Mouse (Mus musculus) midbrain, postnatal 0 days (tissue): ENCODE results near the gene Hist2h3b. TPM values are rescaled to one million over a fixed set of nuclear protein-coding genes. Genes with fewer than 3 reads are reported as not detected.
A peak's percentile ranks its signal among the peaks of the same experiment; 100 is the strongest.

Experiments used
- ATAC-seq: fragments of 200-750 bp; cut with Nextera tagmentation; 2 replicates; pipeline ENCODE4 v1.8.0; 2017; ENCODE audit warnings: moderate number of reproducible peaks, mild to moderate bottlenecking, moderate TSS enrichment, moderate library complexity; ENCODE audit not compliant: low FRiP score
- DNase-seq: peaks from one replicate; pipeline ENCODE4 v3.0.0-alpha.2; 2015; ENCODE audit warnings: low spot score
- H3K27ac ChIP-seq: fragments of 300-500 bp; sonication (generic); 2 replicates; pipeline ENCODE4 v1.5.1; 2014; ENCODE audit warnings: low read depth, mild to moderate bottlenecking, low read length, mixed read lengths
- H3K27me3 ChIP-seq: fragments of 300-500 bp; sonication (generic); 2 replicates; pipeline ENCODE4 v1.6.1; 2014; ENCODE audit warnings: low read length, control low read depth, mixed read lengths; ENCODE audit not compliant: insufficient read depth
- H3K36me3 ChIP-seq: fragments of 300-500 bp; sonication (generic); 2 replicates; pipeline ENCODE4 v1.6.1; 2014; ENCODE audit warnings: low read length, control low read depth, mixed read lengths; ENCODE audit not compliant: insufficient read depth
- H3K4me1 ChIP-seq: fragments of 300-500 bp; sonication (generic); 2 replicates; pipeline ENCODE4 v1.6.1; 2014; ENCODE audit warnings: mild to moderate bottlenecking, control low read depth, antibody characterized with exemption, low read length, mixed read lengths; ENCODE audit not compliant: insufficient read depth
- H3K4me2 ChIP-seq: fragments of 300-500 bp; sonication (generic); 2 replicates; pipeline ENCODE4 v1.6.1; 2014; ENCODE audit warnings: low read depth, mild to moderate bottlenecking, low read length, mixed read lengths; ENCODE audit not compliant: poor library complexity, severe bottlenecking
- H3K4me3 ChIP-seq: fragments of 300-500 bp; sonication (generic); 2 replicates; pipeline ENCODE4 v1.5.1; 2014; ENCODE audit warnings: low read depth, mild to moderate bottlenecking, low read length, moderate library complexity
- H3K9ac ChIP-seq: fragments of 300-500 bp; sonication (generic); replicated peaks from 2 replicates; pipeline ENCODE4 v1.6.1; 2014; ENCODE audit warnings: mild to moderate bottlenecking, low read length, moderate library complexity, mixed read lengths; ENCODE audit not compliant: poor library complexity, severe bottlenecking
- H3K9me3 ChIP-seq: fragments of 300-500 bp; sonication (generic); 2 replicates; pipeline ENCODE4 v1.6.1; 2016; ENCODE audit warnings: low read length, control low read depth
- CTCF ChIP-seq: IDR thresholded peaks from 2 replicates; pipeline ENCODE4 v1.5.1; 2016; ENCODE audit warnings: antibody characterized with exemption, mild to moderate bottlenecking
- WGBS: fragments of 180-500 bp; shearing (Covaris S2); extraction: QIAGEN DNeasy Blood & Tissue Kit; methylation state at CpG from one replicate; pipeline ENCODE4 v1.1.7; 2014; 5-methylcytosine and 5-hydroxymethylcytosine counted together
- polyA plus RNA-seq: library from polyadenylated mRNA; unstranded; fragments of >200 nt; fragmentation: Nextera tagmentation; extraction: Ambion mirVana; gene quantifications from 2 replicates; pipeline ENCODE4 v1.2.1, GENCODE M21; 2015
- total RNA-seq: library from RNA; depleted of rRNA; stranded (reverse); fragments of >200 nt; gene quantifications from 2 replicates; pipeline ENCODE4 v1.2.3, GENCODE M21; 2014

Hist2h3b gene
- total and polyA plus RNA-seq, 2 experiments from 2014 or later = 8.3 to 1,135 TPM

GRCm38 (mm10) chr3:96262216-96262875, 6.1 kb upstream of the Hist2h3b start:
- Histone ChIP-seq H3K9ac (peak overlapping the region; percentile 83), H3K36me3 (no peaks in the 10 kb centered on the region), H3K4me3 (peak overlapping the region; percentile 58), H3K4me1 (no peaks in the 10 kb centered on the region; the same call in none of the 2 replicates), H3K9me3 (no peaks in the 10 kb centered on the region), H3K4me2 (peak overlapping the region; percentile 77), H3K27me3 (no peaks in the 10 kb centered on the region), H3K27ac (peak overlapping the region; percentile 97)
- no peak for TF ChIP-seq CTCF
- peak; percentile 93 for DNase-seq
- WGBS = 1% methylated on average over 19 of the region's 19 CpGs
- peak; percentile 81 for ATAC-seq

- H3K4me1 ChIP-seq = peaks cover 3% of the 10 kb centered on the region
- H3K4me2 ChIP-seq = peak within 1 kb of the TSS; percentile 77
- peak within 1 kb of the TSS; percentile 58 for H3K4me3 ChIP-seq
- H3K27ac ChIP-seq = peak within 1 kb of the TSS; percentile 97
- H3K36me3 ChIP-seq = no peaks in the 10 kb centered on the region
- ATAC-seq = peak; percentile 87
- DNase-seq = peak; percentile 97
- whole genome bisulfite sequencing = under 1% methylated on average over 39 of the region's 40 CpGs
- peak; percentile 77 for TF ChIP-seq CTCF
- H3K27me3 ChIP-seq = no peaks in the 10 kb centered on the region
- peak within 1 kb of the TSS; percentile 83 for H3K9ac ChIP-seq
- no peaks in the 10 kb centered on the region for H3K9me3 ChIP-seq
Measured at GRCm38 (mm10) chr3:96262979-96263550, 5.4 kb upstream of the Hist2h3b start, which contains the start of gene Hist2h4. Gene Hist2h4, minus strand, starts transcription at chr3:96263311.

- ATAC-seq (no peak), DNase-seq (peak; percentile 53)
- Histone ChIP-seq H3K9me3 (no peaks in the 10 kb centered on the region), H3K36me3 (no peaks in the 10 kb centered on the region), H3K4me1 (peaks cover 5% of the 10 kb centered on the region), H3K27ac (peak overlapping the region; percentile 97), H3K4me3 (peak overlapping the region; percentile 58), H3K4me2 (peak overlapping the region; percentile 77), H3K27me3 (no peaks in the 10 kb centered on the region), H3K9ac (peak overlapping the region; percentile 51)
- no peak for TF ChIP-seq CTCF
- 4% methylated on average over 27 of the region's 27 CpGs for WGBS
Measured at GRCm38 (mm10) chr3:96263558-96264403, 4.7 kb upstream of the Hist2h3b start.

GRCm38 (mm10) chr3:96264404-96264949, 4.0 kb upstream of the Hist2h3b start:
- Histone ChIP-seq H3K27ac (peak overlapping the region; percentile 97; the same call in 1 of the 2 replicates), H3K36me3 (no peaks in the 10 kb centered on the region), H3K4me1 (peaks cover 5% of the 10 kb centered on the region), H3K27me3 (no peaks in the 10 kb centered on the region), H3K9me3 (no peaks in the 10 kb centered on the region), H3K4me2 (peak overlapping the region; percentile 77), H3K9ac (0 out of 2 replicates have a peak overlapping the region, but pooled peaks have one; percentile 51), H3K4me3 (no peak overlapping the region)
- ATAC-seq (no peak), DNase-seq (no peak)
- TF ChIP-seq CTCF = no peak
- 66% methylated on average over 7 of the region's 7 CpGs for WGBS

- 90% methylated on average over 8 of the region's 8 CpGs for WGBS
- DNase-seq (no peak), ATAC-seq (no peak)
- Histone ChIP-seq H3K4me1 (peaks cover 5% of the 10 kb centered on the region), H3K9ac (no peak overlapping the region), H3K27me3 (no peaks in the 10 kb centered on the region), H3K27ac (no peak overlapping the region), H3K36me3 (no peaks in the 10 kb centered on the region), H3K4me3 (no peak overlapping the region), H3K4me2 (no peak overlapping the region), H3K9me3 (no peaks in the 10 kb centered on the region)
- no peak for TF ChIP-seq CTCF
Measured at GRCm38 (mm10) chr3:96266132-96266710, 2.2 kb upstream of the Hist2h3b start.
